8 mouse cellular contexts compared by ENCODE assay signal in genomic region chr7:135853127-135853813, GRCm38 (mm10).
DNase-seq lines count a peak whose midpoint lies in the region; ATAC-seq and TF ChIP-seq lines count a peak whose summit lies in the region.

No protein-coding gene starts in this region.

- peaks cover 28% of the 10 kb centered on the region for H3K27me3 ChIP-seq in lung, embryonic 14.5 days (ENCODE audit: insufficient read depth, low read length)
- peaks cover 77% of the 10 kb centered on the region for H3K27me3 ChIP-seq in embryonic facial prominence, embryonic 10.5 days (replicated peaks; ENCODE audit: low read depth, poor library complexity, severe bottlenecking)
- peaks cover 2% of the 10 kb centered on the region; the same call in 1 of the 2 replicates for H3K27me3 ChIP-seq in hindbrain, embryonic 11.5 days (ENCODE audit: control insufficient read depth, insufficient read depth, low read length)

- peak overlapping the region; percentile 20 for H3K4me3 ChIP-seq in lung, embryonic 14.5 days (ENCODE audit: low read depth, low read length)
- H3K4me3 ChIP-seq in embryonic facial prominence, embryonic 10.5 days, result peak overlapping the region; percentile 46
- H3K4me3 ChIP-seq in hindbrain, embryonic 11.5 days (ENCODE audit: low read depth, low read length), result no peak overlapping the region

- H3K4me2 ChIP-seq in lung, embryonic 14.5 days, result peak overlapping the region; percentile 57
- peak overlapping the region; percentile 43 for H3K4me2 ChIP-seq in hindbrain, embryonic 11.5 days (replicated peaks; ENCODE audit: low read depth, low read length)

- peak; percentile 64 for ATAC-seq in lung, embryonic 14.5 days (ENCODE audit: insufficient read depth)
- ATAC-seq in hindbrain, embryonic 11.5 days (ENCODE audit: low FRiP score), result peak; percentile 75
- ATAC-seq in cerebellum, adult (ENCODE audit: insufficient number of reproducible peaks, low FRiP score, low TSS enrichment), result no peak

- no peak overlapping the region for H3K9ac ChIP-seq in lung, embryonic 14.5 days
- H3K9ac ChIP-seq in hindbrain, embryonic 11.5 days (ENCODE audit: low read depth, low read length), result no peak overlapping the region

- H3K36me3 ChIP-seq in lung, embryonic 14.5 days (ENCODE audit: insufficient read depth), result no peaks in the 10 kb centered on the region
- H3K36me3 ChIP-seq in embryonic facial prominence, embryonic 10.5 days (replicated peaks), result no peaks in the 10 kb centered on the region
- no peaks in the 10 kb centered on the region for H3K36me3 ChIP-seq in hindbrain, embryonic 11.5 days (ENCODE audit: control insufficient read depth, insufficient read depth, low read length)

- H3K9me3 ChIP-seq in lung, embryonic 14.5 days (ENCODE audit: low read depth, low read length), result no peaks in the 10 kb centered on the region
- no peaks in the 10 kb centered on the region for H3K9me3 ChIP-seq in embryonic facial prominence, embryonic 10.5 days
- no peaks in the 10 kb centered on the region for H3K9me3 ChIP-seq in hindbrain, embryonic 11.5 days (ENCODE audit: control insufficient read depth, low read length)

- no peak overlapping the region for H3K27ac ChIP-seq in lung, embryonic 14.5 days (ENCODE audit: low read depth)
- H3K27ac ChIP-seq in embryonic facial prominence, embryonic 10.5 days (replicated peaks), result peak overlapping the region; percentile 71
- no peak overlapping the region for H3K27ac ChIP-seq in hindbrain, embryonic 11.5 days (ENCODE audit: low read depth, low read length)

- peaks cover 8% of the 10 kb centered on the region for H3K4me1 ChIP-seq in lung, embryonic 14.5 days (ENCODE audit: insufficient read depth)
- H3K4me1 ChIP-seq in embryonic facial prominence, embryonic 10.5 days, result peaks cover 25% of the 10 kb centered on the region
- H3K4me1 ChIP-seq in hindbrain, embryonic 11.5 days (replicated peaks; ENCODE audit: control insufficient read depth, insufficient read depth, low read length), result no peaks in the 10 kb centered on the region

- peak; percentile 62 for DNase-seq in lung, embryonic 14.5 days
- DNase-seq in lung, adult 18-20 months, result no peak
- DNase-seq in embryonic facial prominence, embryonic 10.5 days (ENCODE audit: low spot score), result peak; percentile 84
- peak; percentile 80 for DNase-seq in hindbrain, embryonic 11.5 days (ENCODE audit: low spot score)
- peak; percentile 24 for DNase-seq in liver
- peak; percentile 76 for DNase-seq in retina, embryonic 14.5 days (ENCODE audit: low spot score)
- DNase-seq in B cell, adult 2 months, result no peak

- 0 out of 2 replicates have a peak, but pooled peaks have one; percentile 2 for TF ChIP-seq CTCF in lung, embryonic 14.5 days (IDR thresholded peaks at IDR 0.05; ENCODE audit: low read depth)

- 6% methylated on average over 39 of the region's 39 CpGs for WGBS in lung, embryonic 14.5 days
- WGBS in embryonic facial prominence, embryonic 10.5 days, result 6% methylated on average over 39 of the region's 39 CpGs
- WGBS in hindbrain, embryonic 11.5 days, result 6% methylated on average over 32 of the region's 39 CpGs

Comparison
In these comparisons a context has a peak if more than half of its experiments do, and no peak if none do; other contexts are left out.
1. DNase-seq: peak in lung, embryonic 14.5 days (single experiment), embryonic facial prominence, embryonic 10.5 days (single experiment), hindbrain, embryonic 11.5 days (single experiment), liver (single experiment) and retina, embryonic 14.5 days (single experiment); none in lung, adult 18-20 months (0 of 2) and B cell, adult 2 months (0 of 2).